Comparison of ENCODE assay signal across 13 mouse cellular contexts in the genomic region with DNA sequence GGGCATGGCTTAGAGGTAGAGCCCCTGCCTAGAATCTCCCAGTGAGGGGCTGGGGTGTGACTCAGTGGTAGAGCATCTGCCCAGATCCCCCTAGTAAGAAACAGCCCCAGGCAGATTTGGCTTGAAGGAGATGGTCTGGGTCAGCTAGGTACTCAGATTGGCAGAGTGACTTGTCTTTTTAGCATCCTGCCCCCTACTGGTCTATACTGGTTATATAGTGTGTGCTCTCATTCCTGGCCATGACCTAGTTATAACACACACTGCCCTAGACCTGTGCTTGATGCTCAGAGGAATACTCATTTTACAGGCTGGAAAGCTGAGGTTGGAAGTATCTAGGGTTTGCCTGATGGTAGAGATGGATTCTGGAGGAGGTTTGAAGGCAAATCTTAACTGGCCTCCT. TPM values are rescaled to one million over a fixed set of nuclear protein-coding genes. Genes with fewer than 3 reads are reported as not detected.
DNase-seq lines count a peak whose midpoint lies in the region; ATAC-seq and TF ChIP-seq lines count a peak whose summit lies in the region.
"Had no signal": no experiment of that assay in that cellular context is flagged by ENCODE, and none has a peak within 500 bp of the region (broad histone marks: within the 10 kb centered on the region; RNA-seq: fewer than 3 reads in every experiment).

No protein-coding gene starts in this region.

- no peak overlapping the region for H3K4me3 ChIP-seq in forebrain, postnatal 0 days (ENCODE audit: low read depth, low read length)
- no peak overlapping the region for H3K4me3 ChIP-seq in forebrain, embryonic 13.5 days
- H3K4me3 ChIP-seq in midbrain, embryonic 14.5 days (replicated peaks; ENCODE audit: low read depth, low read length) = no peak overlapping the region
- no peak overlapping the region for H3K4me3 ChIP-seq in midbrain, embryonic 16.5 days (ENCODE audit: low read depth, low read length)
- H3K4me3 ChIP-seq in stomach, postnatal 0 days (ENCODE audit: low read depth, low read length) = no peak overlapping the region
- H3K4me3 ChIP-seq: liver, embryonic 15.5 days; neural tube, embryonic 13.5 days had no signal

- ATAC-seq in forebrain, postnatal 0 days = no peak
- ATAC-seq in forebrain, embryonic 13.5 days = no peak
- no peak for ATAC-seq in midbrain, embryonic 14.5 days (ENCODE audit: low FRiP score, low TSS enrichment)
- ATAC-seq in midbrain, embryonic 16.5 days = no peak
- ATAC-seq in stomach, postnatal 0 days (ENCODE audit: low FRiP score, low TSS enrichment) = no peak
- ATAC-seq: forebrain, embryonic 16.5 days had no signal

- peak; percentile 33 for TF ChIP-seq CTCF in forebrain, postnatal 0 days (IDR thresholded peaks at IDR 0.05; ENCODE audit: low read depth)
- TF ChIP-seq CTCF in stomach, postnatal 0 days (IDR thresholded peaks at IDR 0.05; ENCODE audit: low read depth) = peak; percentile 57

- H3K9me3 ChIP-seq in forebrain, postnatal 0 days (ENCODE audit: low read length) = no peaks in the 10 kb centered on the region
- no peaks in the 10 kb centered on the region for H3K9me3 ChIP-seq in forebrain, embryonic 13.5 days (replicated peaks)
- H3K9me3 ChIP-seq in midbrain, embryonic 14.5 days (ENCODE audit: control insufficient read depth, low read length) = no peaks in the 10 kb centered on the region
- H3K9me3 ChIP-seq in midbrain, embryonic 16.5 days (replicated peaks; ENCODE audit: control insufficient read depth, low read length, poor library complexity, severe bottlenecking) = no peaks in the 10 kb centered on the region
- no peaks in the 10 kb centered on the region for H3K9me3 ChIP-seq in stomach, postnatal 0 days (ENCODE audit: control insufficient read depth, low read length)
- H3K9me3 ChIP-seq: liver, embryonic 15.5 days; neural tube, embryonic 13.5 days had no signal

- no peak for TF ChIP-seq EP300 in stomach, postnatal 0 days (optimal IDR thresholded peaks at IDR 0.05)

- H3K4me2 ChIP-seq in forebrain, postnatal 0 days (ENCODE audit: low read depth) = no peak overlapping the region
- no peak overlapping the region for H3K4me2 ChIP-seq in forebrain, embryonic 13.5 days
- no peak overlapping the region for H3K4me2 ChIP-seq in midbrain, embryonic 14.5 days (ENCODE audit: low read length)
- H3K4me2 ChIP-seq in midbrain, embryonic 16.5 days (ENCODE audit: low read length) = no peak overlapping the region
- H3K4me2 ChIP-seq in stomach, postnatal 0 days (replicated peaks; ENCODE audit: low read depth) = no peak overlapping the region
- H3K4me2 ChIP-seq: liver, embryonic 15.5 days; neural tube, embryonic 13.5 days had no signal

- no peak overlapping the region for H3K27ac ChIP-seq in forebrain, postnatal 0 days (ENCODE audit: low read depth, low read length)
- H3K27ac ChIP-seq in forebrain, embryonic 13.5 days = no peak overlapping the region
- H3K27ac ChIP-seq in midbrain, embryonic 14.5 days (replicated peaks; ENCODE audit: low read depth, low read length) = no peak overlapping the region
- H3K27ac ChIP-seq in midbrain, embryonic 16.5 days (ENCODE audit: low read length) = no peak overlapping the region; the same call in 1 of the 2 replicates
- H3K27ac ChIP-seq in stomach, postnatal 0 days (replicated peaks) = no peak overlapping the region
- H3K27ac ChIP-seq: liver, embryonic 15.5 days; neural tube, embryonic 13.5 days had no signal

- H3K4me1 ChIP-seq in forebrain, postnatal 0 days (ENCODE audit: insufficient read depth) = no peaks in the 10 kb centered on the region
- H3K4me1 ChIP-seq in forebrain, embryonic 13.5 days = 0 out of 2 replicates have a peak, but pooled peaks cover 5% of the 10 kb centered on the region
- H3K4me1 ChIP-seq in midbrain, embryonic 14.5 days (ENCODE audit: control insufficient read depth, insufficient read depth, low read length) = no peaks in the 10 kb centered on the region
- H3K4me1 ChIP-seq in midbrain, embryonic 16.5 days (ENCODE audit: control insufficient read depth, insufficient read depth, low read length) = no peaks in the 10 kb centered on the region
- H3K4me1 ChIP-seq in stomach, postnatal 0 days (replicated peaks; ENCODE audit: control insufficient read depth, insufficient read depth) = no peaks in the 10 kb centered on the region

- no peaks in the 10 kb centered on the region for H3K36me3 ChIP-seq in forebrain, postnatal 0 days (ENCODE audit: insufficient read depth)
- no peaks in the 10 kb centered on the region for H3K36me3 ChIP-seq in forebrain, embryonic 13.5 days (ENCODE audit: poor library complexity, severe bottlenecking)
- no peaks in the 10 kb centered on the region for H3K36me3 ChIP-seq in midbrain, embryonic 14.5 days (ENCODE audit: control insufficient read depth, insufficient read depth, low read length)
- no peaks in the 10 kb centered on the region for H3K36me3 ChIP-seq in midbrain, embryonic 16.5 days (ENCODE audit: control insufficient read depth, insufficient read depth, low read length)
- H3K36me3 ChIP-seq in stomach, postnatal 0 days (ENCODE audit: control insufficient read depth, insufficient read depth, low read length) = no peaks in the 10 kb centered on the region
- H3K36me3 ChIP-seq: liver, embryonic 15.5 days; neural tube, embryonic 13.5 days had no signal

- H3K9ac ChIP-seq in forebrain, postnatal 0 days = no peak overlapping the region
- no peak overlapping the region for H3K9ac ChIP-seq in forebrain, embryonic 13.5 days
- H3K9ac ChIP-seq in midbrain, embryonic 14.5 days (replicated peaks; ENCODE audit: low read length) = no peak overlapping the region
- no peak overlapping the region for H3K9ac ChIP-seq in midbrain, embryonic 16.5 days (ENCODE audit: low read depth, low read length)
- no peak overlapping the region for H3K9ac ChIP-seq in stomach, postnatal 0 days (ENCODE audit: low read length)
- H3K9ac ChIP-seq: liver, embryonic 15.5 days; neural tube, embryonic 13.5 days had no signal

- no peak for DNase-seq in forebrain, postnatal 0 days
- DNase-seq in midbrain, embryonic 14.5 days = peak; percentile 37
- peak; percentile 26 for DNase-seq in c-Kit-positive CD71-positive TER-119-positive erythroid progenitor cells, embryonic 14.5 days (ENCODE audit: low spot score)
- no peak for DNase-seq in stomach, postnatal 0 days (ENCODE audit: low spot score)
- no peak for DNase-seq in right cerebral cortex, adult 18-20 months
- DNase-seq in frontal cortex, postnatal 25 days (ENCODE audit: low spot score in 2 of 2) = no peak
- DNase-seq: cerebellum, adult 8-10 months; heart, postnatal 36 days had no signal

- no peaks in the 10 kb centered on the region for H3K27me3 ChIP-seq in forebrain, postnatal 0 days (ENCODE audit: insufficient read depth, low read length)
- peaks cover 5% of the 10 kb centered on the region for H3K27me3 ChIP-seq in forebrain, embryonic 13.5 days
- peaks cover 2% of the 10 kb centered on the region; the same call in 1 of the 2 replicates for H3K27me3 ChIP-seq in midbrain, embryonic 14.5 days (ENCODE audit: control insufficient read depth, insufficient read depth, low read length)
- H3K27me3 ChIP-seq in midbrain, embryonic 16.5 days (ENCODE audit: control insufficient read depth, insufficient read depth, low read depth, low read length) = peaks cover 3% of the 10 kb centered on the region; the same call in 1 of the 2 replicates
- no peaks in the 10 kb centered on the region for H3K27me3 ChIP-seq in stomach, postnatal 0 days (ENCODE audit: control insufficient read depth, insufficient read depth, low read length)

RNA-seq across cellular contexts. Expression of a gene that starts 17.9 kb away (rescaled TPM):
- total RNA-seq in forebrain, postnatal 0 days (2014; rRNA removed) = 12.1 and 12.2 TPM in 2 replicates
- 8.7 and 14.2 TPM in 2 replicates for polyA plus RNA-seq in forebrain, postnatal 0 days (2015; fragmentation: Nextera tagmentation; extraction: Ambion mirVana)
- 2.7 and 3.3 TPM in 2 replicates for polyA plus RNA-seq in forebrain, embryonic 13.5 days (2015; fragmentation: Nextera tagmentation; extraction: Ambion mirVana)
- polyA plus RNA-seq in midbrain, embryonic 14.5 days (2014; fragmentation: Nextera tagmentation; extraction: Ambion mirVana) = 1.9 and 3.1 TPM in 2 replicates
- polyA plus RNA-seq in midbrain, embryonic 16.5 days (2015; fragmentation: Nextera tagmentation; extraction: Ambion mirVana) = 5.7 and 11.6 TPM in 2 replicates
- polyA plus RNA-seq in stomach, postnatal 0 days (2015; fragmentation: Nextera tagmentation; extraction: Ambion mirVana) = 0.65 and 0.67 TPM in 2 replicates

RNA-seq across cellular contexts. Expression of a gene that starts 37.1 kb away (rescaled TPM):
- total RNA-seq in forebrain, postnatal 0 days (2014; rRNA removed) = 30.0 and 39.1 TPM in 2 replicates
- polyA plus RNA-seq in forebrain, postnatal 0 days (2015; fragmentation: Nextera tagmentation; extraction: Ambion mirVana) = 15.8 and 17.4 TPM in 2 replicates
- 21.2 and 25.1 TPM in 2 replicates for polyA plus RNA-seq in forebrain, embryonic 13.5 days (2015; fragmentation: Nextera tagmentation; extraction: Ambion mirVana)
- 18.3 and 19.0 TPM in 2 replicates for polyA plus RNA-seq in midbrain, embryonic 14.5 days (2014; fragmentation: Nextera tagmentation; extraction: Ambion mirVana)
- polyA plus RNA-seq in midbrain, embryonic 16.5 days (2015; fragmentation: Nextera tagmentation; extraction: Ambion mirVana) = 21.8 and 24.8 TPM in 2 replicates
- 8.2 and 8.5 TPM in 2 replicates for polyA plus RNA-seq in stomach, postnatal 0 days (2015; fragmentation: Nextera tagmentation; extraction: Ambion mirVana)

RNA-seq across cellular contexts. Expression of a gene that starts 39.7 kb away (rescaled TPM):
- total RNA-seq in forebrain, postnatal 0 days (2014; rRNA removed) = 30.6 TPM in 2 replicates
- polyA plus RNA-seq in forebrain, postnatal 0 days (2015; fragmentation: Nextera tagmentation; extraction: Ambion mirVana) = 19.0 and 27.1 TPM in 2 replicates
- polyA plus RNA-seq in forebrain, embryonic 13.5 days (2015; fragmentation: Nextera tagmentation; extraction: Ambion mirVana) = 20.1 and 27.6 TPM in 2 replicates
- 22.9 and 25.0 TPM in 2 replicates for polyA plus RNA-seq in midbrain, embryonic 14.5 days (2014; fragmentation: Nextera tagmentation; extraction: Ambion mirVana)
- 30.5 and 31.5 TPM in 2 replicates for polyA plus RNA-seq in midbrain, embryonic 16.5 days (2015; fragmentation: Nextera tagmentation; extraction: Ambion mirVana)
- 5.6 and 6.0 TPM in 2 replicates for polyA plus RNA-seq in stomach, postnatal 0 days (2015; fragmentation: Nextera tagmentation; extraction: Ambion mirVana)

Comparison
In these comparisons a context has a peak if more than half of its experiments do, and no peak if none do; other contexts are left out.
1. DNase-seq: peak in midbrain, embryonic 14.5 days (single experiment) and c-Kit-positive CD71-positive TER-119-positive erythroid progenitor cells, embryonic 14.5 days (single experiment); none in forebrain, postnatal 0 days (single experiment), stomach, postnatal 0 days (single experiment), right cerebral cortex, adult 18-20 months (single experiment) and frontal cortex, postnatal 25 days (0 of 2).